ENCODE assay signal across 18 mouse cellular contexts in the genomic region with DNA sequence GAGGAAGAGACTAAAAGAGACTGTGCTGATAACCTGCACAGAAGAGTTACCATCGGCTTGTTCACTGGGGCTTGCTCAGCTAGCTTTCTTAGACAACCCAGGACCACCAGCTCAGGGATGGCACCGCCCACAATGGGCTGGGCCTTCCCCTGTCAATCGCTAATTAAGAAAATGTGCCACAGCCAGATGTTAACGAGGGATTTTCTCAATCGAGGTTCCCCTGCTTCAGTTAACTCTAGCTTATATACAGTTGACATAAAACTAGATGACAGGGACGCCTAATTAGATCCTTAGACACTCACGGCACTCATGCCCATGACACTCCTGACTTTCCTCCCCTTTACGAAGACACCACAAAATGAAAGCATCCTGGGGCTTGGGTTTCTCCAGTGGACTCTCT.
"Had no signal": no experiment of that assay in that cellular context is flagged by ENCODE, and none has a peak within 500 bp of the region (broad histone marks: within the 10 kb centered on the region; RNA-seq: fewer than 3 reads in every experiment).

No protein-coding gene starts in this region.

- ATAC-seq: liver, postnatal 0 days; lung, postnatal 0 days had no signal

- H3K9me3 ChIP-seq: liver, embryonic 15.5 days; lung, embryonic 15.5 days; midbrain, embryonic 12.5 days; neural tube, embryonic 12.5 days; stomach, embryonic 15.5 days had no signal

- DNase-seq: liver, postnatal 0 days; lung, adult 2 months; lung, postnatal 14 days; lung, postnatal 36 days; midbrain, embryonic 14.5 days; right cerebral cortex, postnatal 14 days; thymus, adult 2 months; thymus, postnatal 25 days; thymus, postnatal 4 days had no signal

- H3K9ac ChIP-seq: liver, embryonic 15.5 days; liver, postnatal 0 days; lung, embryonic 15.5 days; midbrain, embryonic 12.5 days; neural tube, embryonic 12.5 days; stomach, embryonic 15.5 days had no signal

- H3K36me3 ChIP-seq: liver, embryonic 15.5 days; lung, embryonic 15.5 days; midbrain, embryonic 12.5 days; neural tube, embryonic 12.5 days; stomach, embryonic 15.5 days had no signal

- H3K4me3 ChIP-seq: liver, embryonic 15.5 days; lung, embryonic 15.5 days; megakaryocyte, embryonic 14.5 days; midbrain, embryonic 12.5 days; neural tube, embryonic 12.5 days; stomach, embryonic 15.5 days had no signal

- H3K4me1 ChIP-seq: lung, embryonic 15.5 days; stomach, embryonic 15.5 days had no signal

- H3K27me3 ChIP-seq: liver, embryonic 15.5 days; lung, embryonic 15.5 days; megakaryocyte, embryonic 14.5 days; midbrain, embryonic 12.5 days; neural tube, embryonic 12.5 days; stomach, embryonic 15.5 days had no signal

- H3K4me2 ChIP-seq: liver, embryonic 15.5 days; lung, embryonic 15.5 days; midbrain, embryonic 12.5 days; neural tube, embryonic 12.5 days; stomach, embryonic 15.5 days had no signal

- H3K27ac ChIP-seq: liver, embryonic 15.5 days; lung, embryonic 15.5 days; macrophage; midbrain, embryonic 12.5 days; neural tube, embryonic 12.5 days; stomach, embryonic 15.5 days; stomach, postnatal 0 days had no signal
